Mouse (Mus musculus) gastrocnemius, adult 18-20 months (tissue): ENCODE measurements around the gene Grm7. TPM values are rescaled to one million over a fixed set of nuclear protein-coding genes. Genes with fewer than 3 reads are reported as not detected.

Experiments used
- DNase-seq: peaks from one replicate; pipeline ENCODE4 v3.0.0; 2021; ENCODE audit warnings: low spot score
- total RNA-seq, 2 experiments: library from RNA; stranded (reverse); gene quantifications; 2 replicates each; pipeline ENCODE4 v1.2.3; 2021

Gene Grm7
- total RNA-seq, 2 experiments from 2014 or later, result not detected

DNA sequence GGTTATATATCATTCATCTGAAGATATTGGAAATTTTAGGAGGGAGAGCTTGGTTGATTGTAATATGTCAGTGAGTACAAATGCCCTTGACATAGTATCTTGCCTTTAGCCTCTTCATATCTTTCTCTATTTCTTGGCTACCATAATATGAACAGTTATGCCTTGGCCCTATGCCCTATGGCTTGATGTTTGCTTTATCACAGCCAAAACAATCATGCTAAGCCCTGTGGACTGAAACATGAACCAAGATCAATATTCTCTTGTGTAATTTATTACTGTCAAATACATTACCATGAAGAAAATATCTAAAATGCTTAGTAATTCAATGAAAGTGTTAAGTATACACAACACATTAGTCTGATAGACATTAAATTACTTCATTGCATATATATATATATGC lies 222.9 kb downstream of the Grm7 start:
- DNase-seq, result no peak

DNA sequence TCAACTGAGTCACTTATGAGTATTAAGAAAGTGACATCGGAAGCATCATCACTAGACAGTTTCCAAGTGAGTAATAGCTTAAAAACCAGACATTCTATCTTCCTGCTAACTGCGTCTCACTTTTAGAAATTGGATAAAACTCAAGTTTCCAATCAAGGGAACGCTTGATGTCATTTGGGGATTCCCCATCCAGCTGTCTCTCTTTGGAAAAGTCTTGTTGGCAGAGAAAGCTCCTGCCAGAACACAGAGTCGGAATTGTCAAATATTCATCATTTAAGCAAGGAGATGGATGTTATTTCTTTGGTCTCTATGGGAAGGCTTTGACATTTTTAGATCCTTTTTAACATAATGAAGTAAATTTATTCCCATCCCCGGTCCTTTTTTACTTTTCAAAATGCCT lies 336.6 kb downstream of the Grm7 start:
- DNase-seq, result no peak

DNA sequence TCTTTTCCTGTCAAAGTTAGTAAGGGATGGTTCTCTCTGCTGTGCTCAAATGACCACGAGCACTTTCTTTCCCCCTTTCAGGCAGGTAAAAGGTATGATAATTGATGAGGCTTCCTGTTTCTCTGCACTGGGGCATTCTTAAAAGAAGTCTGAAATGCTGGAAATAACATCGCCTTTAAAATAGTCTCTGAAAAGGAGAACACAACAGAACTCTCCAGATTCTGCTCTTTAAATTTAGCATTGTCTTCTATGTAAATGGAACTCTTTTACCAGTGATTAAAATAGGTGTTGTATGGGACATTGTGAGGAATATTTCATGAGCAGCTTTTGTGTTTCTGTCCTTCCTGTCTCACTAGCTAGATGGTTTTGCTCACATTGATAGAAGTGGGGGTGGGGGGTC lies 393.7 kb downstream of the Grm7 start:
- DNase-seq, result no peak

DNA sequence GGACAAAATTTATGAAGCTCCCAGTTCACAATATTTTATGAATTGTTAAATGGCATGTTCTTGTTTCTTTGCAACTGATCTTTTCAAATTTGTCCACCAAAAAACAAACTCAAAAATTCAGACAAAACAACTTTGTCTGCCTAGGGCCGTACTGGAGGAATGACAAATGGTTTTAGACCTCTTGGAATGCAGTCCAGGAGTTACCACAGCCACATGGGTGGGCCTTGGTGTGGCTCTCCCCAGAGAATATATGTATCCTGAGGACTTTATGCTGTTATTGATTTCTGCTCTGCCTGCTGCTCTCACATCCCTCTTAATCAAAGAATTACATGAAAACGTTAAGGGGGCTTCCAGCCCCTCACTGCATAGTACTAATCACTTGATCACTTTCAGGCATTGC lies 400.5 kb downstream of the Grm7 start:
- DNase-seq, result no peak

DNA sequence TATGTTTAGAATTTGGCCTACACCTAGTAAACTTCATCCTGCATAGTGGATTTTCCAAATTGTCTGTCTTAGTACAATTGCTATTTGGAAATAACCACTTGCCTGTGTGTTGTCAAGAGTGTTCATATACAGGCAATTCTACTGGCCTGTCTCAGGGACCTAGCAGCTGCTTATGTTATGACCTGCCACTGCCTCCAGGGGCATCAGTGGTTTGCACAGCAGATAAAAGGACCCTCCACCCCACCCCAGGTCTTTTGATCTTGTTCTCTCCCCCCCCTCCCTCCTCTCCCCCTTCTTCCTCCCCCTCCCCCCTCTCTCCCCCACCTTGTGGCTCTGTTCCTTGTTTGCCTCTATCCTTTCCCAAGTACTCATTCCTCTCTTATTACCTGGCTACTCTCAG lies 403.9 kb downstream of the Grm7 start:
- DNase-seq, result no peak

DNA sequence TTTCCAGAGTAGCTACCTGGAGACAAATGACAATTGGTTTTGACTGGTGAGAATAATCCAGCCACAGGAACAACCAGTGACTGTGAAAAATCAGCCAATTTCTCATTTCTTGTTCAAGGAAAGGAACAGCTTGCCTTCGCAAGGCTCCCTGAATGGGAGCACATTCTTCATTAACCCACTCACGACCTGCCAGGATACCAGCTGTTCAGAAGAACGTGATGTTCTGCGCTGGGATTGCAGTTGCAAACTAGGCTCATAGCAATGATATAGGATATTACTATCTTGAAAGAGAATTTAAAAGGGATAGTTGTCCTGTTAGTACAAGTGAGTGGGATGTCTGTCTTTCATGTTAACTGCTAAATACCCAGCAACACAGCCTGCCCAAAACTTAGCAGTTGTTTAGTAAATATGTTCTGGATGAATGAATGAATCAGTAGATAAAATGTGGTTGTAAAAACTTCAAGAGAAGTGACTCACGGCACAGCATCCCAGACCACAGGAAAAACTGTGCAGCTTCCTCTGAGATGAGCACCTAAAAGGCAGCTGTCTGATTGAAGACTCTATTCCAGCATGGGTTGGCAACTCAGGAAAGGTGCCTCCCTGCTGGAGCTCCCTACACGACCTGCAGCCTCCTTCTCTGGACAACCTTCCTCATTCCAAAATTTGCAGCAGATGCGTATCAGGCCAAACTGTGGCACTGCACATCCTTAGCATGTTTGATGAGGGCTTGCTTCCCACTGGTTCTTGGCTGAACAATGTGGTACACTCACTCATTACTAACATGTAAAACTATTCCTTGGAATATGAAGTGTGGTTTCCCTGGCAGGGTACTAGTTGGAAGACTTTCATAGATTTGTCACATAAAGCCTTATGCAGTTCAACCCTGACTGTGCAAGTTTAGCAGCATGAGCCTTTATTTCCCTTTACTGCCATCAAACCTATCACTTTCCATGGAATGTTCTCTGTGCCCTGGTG lies 408.9 kb downstream of the Grm7 start:
- DNase-seq, result no peak

DNA sequence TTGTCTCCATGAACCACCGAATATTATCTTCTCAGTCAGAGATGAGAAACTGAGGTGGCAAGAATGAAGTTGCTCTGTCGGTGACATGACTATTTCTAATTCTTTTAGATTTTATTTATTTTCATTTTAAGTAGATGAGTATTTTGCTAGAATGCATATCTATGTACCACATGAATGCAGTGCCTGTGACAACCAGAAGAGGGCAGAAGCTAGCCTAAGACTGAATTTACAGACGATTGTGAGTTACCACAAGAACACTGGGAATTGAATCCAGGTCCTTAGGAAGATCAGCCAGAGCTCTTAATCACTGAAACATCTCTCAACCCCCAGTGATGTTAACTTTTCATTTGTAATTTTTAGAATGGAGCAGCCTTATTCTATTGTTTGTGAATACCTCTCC lies 412.4 kb downstream of the Grm7 start:
- DNase-seq, result no peak

DNA sequence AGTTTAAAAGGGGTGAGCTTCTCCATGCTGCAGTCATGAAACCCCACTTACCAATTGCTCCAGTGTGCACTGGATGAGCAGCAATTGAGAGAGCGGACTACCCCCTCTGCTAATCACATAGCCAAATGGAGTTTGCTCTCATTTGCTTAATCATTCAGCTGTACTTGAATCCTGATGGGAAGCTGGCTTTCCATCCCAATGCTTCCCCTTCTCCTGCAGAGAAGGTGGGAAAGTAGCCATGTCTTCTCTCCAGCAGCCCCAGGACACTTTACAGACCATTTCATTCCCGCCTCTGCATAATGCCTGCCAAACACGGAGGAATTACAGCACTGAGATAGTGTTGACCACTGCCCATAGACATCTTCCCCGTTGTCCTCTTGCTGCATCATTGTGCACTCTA lies 414.6 kb downstream of the Grm7 start:
- DNase-seq, result no peak

DNA sequence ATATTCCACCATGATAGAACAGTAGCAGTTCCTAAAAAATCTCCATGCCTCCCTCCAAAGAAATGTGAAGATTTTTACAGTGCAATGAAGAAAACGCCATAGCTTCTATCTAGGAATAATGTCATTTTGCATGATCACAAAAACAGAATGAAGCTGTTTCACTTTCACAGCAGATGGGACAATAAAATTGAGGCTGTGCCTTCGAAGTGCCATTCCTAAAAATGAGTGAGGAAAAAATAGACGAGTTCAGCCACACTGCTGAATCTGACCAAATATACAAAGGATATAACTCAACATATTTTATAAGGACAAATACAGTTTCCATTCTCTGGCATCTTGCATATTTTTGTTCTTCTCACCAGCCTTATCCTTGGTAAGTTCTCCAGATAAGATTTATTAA lies 439.2 kb downstream of the Grm7 start:
- DNase-seq, result no peak

DNA sequence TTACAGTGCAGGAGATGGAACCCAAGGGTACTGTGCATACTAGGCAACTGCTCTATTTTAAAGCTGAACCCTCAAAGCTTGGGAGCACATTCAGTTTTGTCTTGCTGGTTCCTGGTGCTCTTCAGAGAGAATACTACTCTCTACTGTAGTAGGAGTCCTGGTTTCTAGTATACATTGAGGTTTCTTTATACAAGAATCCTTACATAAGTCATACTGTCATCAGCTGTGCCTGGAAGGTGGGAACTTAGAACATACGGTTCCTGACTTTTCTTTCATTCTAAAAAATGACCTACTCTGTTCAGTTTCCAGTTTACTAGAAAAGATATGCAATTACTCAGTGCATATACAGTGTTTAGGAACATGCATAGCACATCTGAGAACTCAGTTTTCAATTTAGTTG lies 449.4 kb downstream of the Grm7 start:
- DNase-seq, result no peak

DNA sequence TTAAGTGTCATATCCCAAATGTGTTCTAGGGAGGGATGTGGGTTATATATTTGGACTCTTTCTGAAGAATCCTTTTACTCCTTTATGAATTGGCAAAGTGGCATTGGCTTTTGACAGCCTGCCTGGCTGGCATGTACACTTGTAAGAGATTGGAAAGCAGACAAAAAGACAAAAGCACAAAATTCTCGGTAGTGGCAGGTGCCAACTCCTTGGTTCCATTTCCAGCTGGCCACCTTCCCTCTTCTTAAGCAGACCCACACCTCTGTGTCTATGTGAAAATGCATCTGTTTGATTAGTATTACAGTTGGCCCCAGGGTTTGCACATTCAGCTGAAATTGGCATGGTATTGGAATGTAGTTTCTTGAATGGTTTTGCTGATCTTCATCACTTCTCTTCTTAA lies 460.1 kb downstream of the Grm7 start:
- no peak for DNase-seq

DNA sequence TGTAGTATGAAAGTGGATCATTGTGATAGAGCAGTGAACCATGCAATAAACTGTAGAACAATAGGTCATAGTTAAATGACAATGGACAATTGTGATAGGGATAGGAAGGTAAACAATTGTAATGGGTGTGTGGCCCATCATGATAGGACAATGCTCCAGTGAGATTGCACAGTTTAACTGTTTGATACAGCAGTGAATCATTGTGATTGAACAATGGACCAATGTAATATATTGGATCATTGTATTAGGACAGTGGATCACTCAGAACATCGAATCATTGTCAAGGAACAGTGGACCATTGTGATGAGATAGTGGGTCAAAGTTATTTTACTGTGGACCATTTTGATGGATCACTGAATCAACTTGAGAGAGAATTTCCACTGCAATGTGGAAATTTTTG lies 515.7 kb downstream of the Grm7 start:
- no peak for DNase-seq

DNA sequence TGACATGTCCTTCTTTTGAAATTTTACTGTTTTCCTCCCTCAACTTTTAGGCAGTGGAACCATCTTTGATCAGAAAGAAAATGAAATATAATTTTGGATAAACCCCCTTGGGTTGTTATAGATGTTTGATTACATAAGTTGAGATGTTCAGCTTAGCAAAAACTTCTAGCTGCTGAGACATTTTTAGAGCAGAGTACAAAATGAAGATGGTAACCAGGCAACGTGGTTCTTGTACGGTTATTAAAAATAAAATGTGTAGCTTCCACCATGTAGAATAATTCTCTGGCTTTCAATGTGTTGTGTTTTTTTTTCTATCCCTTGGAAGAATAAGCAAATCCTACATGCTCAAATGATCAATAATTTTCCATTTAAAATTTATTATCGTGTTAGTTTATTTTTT lies 550.0 kb downstream of the Grm7 start:
- no peak for DNase-seq

DNA sequence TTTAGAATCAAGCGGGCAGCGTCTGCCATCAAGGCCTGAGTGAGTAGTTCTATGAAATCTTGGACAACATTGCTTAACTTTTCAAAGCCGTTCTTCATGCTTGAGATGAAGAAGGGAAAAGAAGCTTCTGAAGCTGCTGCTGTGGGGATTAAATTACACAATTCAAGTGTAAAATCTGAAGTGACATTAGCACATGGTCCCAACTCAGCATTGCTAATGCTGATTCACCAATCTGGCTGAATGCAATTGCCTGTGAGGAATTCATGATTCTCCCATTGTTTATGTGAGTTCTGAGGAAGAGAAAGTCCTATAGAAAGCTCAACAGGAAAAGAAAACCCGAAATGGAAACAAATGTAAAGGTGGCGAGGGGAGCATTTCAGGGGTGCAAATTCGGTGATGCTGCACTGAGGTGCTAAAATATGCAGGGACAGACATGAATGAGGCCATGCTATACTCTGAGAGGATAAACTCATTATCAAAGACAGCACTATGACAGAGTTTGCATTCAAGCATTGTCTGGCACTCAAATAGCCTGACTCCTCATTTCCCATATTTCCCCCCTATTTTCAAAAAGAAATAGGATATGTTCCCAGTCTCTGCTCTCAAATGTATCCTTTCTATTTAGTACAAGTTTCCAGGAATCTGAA lies 575.8 kb downstream of the Grm7 start:
- DNase-seq, result no peak

DNA sequence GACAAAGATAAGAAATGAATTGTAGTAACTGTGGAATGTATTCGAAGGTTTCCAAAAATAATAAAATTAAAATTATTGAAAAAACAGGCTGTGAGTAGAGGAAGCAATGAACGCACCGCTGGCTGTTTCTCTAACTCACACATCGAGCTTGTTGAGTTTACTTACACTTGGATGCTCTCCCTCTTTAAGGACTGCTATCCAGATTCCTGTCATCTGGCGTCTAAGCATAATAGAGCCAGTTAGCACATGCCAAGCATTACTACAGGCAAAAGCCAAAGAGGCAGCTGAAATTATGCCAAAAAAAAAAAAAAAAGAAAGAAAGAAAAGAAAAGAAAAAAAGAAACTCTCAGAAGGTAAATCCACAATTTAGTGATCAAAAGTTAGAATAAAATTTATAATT lies 609.8 kb downstream of the Grm7 start:
- DNase-seq, result no peak

DNA sequence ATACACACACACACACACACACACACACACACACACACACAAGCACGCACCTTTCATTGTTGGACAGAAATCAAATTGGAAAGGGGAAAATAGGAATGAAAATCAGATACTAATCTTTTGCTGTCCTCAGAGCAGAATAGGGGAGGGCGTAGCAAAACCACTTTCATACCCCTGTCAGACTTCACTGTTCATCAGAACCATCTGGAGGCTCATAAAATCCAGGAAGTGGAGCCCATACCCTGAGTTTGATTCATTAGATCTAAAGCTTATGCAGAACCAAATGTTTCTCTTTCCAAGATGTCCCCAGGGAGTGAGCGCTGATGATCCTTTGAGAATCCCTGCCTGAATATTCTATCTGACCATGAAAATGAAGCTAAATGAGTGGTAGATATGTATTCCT lies 611.6 kb downstream of the Grm7 start:
- no peak for DNase-seq

DNA sequence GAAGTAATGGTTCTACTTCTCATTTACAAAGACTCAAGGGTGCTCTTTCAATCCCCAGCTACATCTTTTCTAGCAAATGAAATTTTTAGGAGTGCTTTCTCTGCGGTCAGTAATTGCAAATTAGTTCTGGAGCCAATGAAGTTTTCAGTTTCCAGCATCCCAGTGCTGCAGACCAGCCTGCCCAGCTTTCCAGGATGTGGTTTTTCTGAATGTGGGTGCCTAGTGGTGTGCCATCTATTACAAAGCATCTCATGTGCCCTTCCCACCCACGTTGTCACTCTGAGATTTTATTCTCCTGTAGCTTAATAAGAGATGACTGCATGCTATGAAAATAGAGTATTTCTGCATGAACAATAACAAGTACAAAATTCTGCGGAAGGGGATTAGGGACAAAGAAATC lies 612.9 kb downstream of the Grm7 start:
- DNase-seq, result no peak

DNA sequence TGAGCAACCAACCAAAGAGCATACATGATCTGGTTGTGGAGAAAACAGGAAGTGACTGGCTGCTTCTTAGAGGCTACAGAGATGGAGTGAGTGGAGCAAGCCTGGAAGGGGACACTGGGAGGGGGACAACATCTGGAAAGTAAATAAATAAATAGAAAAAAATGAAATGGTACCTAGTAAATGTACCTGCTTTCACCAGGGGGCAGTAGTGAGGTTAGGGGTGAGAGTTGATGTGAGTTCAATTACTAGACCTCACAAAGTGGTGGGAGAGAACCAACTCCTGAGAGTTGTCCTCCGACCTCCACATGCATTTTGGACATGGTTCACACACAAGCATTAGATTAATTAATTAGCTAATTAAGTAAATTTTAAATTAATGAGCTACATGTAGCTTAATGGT lies 615.8 kb downstream of the Grm7 start:
- no peak for DNase-seq

DNA sequence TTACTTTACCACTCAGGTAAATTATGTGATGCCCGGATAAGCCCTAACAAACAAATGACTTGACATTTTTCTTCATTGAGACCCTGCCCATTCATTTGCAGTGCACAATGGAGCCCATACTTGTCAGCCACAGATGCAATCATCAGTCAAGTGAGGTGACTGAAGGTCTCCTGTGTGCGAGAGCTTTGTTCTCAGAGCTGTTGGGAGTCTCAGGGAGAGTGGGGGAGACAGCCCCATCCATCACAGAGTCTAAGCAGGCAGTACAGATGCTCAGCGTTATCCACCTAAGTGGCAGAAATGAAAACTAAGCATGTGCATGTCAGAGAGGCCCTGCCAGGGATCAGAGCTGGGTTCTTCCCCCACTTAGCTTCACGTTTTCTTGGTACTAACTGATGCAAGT lies 631.3 kb downstream of the Grm7 start:
- no peak for DNase-seq

DNA sequence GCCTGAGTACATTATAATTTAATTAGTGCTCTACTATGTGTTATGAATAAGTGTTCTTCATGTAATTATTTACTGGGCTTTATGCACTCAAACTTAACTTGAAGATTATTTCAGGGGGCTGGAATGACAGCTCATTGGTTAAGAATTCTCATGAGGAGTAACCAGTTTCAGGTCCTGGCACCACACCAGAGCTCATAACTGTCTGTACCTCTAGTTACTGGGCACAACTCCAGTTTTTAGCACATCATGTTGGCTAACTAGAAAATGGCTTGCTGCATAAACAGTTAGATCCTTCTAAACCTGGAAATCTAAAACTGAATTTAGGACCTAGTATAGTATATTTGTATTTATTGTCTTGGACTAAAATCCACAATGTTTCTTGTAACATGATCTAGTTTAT lies 633.1 kb downstream of the Grm7 start:
- DNase-seq, result no peak

DNA sequence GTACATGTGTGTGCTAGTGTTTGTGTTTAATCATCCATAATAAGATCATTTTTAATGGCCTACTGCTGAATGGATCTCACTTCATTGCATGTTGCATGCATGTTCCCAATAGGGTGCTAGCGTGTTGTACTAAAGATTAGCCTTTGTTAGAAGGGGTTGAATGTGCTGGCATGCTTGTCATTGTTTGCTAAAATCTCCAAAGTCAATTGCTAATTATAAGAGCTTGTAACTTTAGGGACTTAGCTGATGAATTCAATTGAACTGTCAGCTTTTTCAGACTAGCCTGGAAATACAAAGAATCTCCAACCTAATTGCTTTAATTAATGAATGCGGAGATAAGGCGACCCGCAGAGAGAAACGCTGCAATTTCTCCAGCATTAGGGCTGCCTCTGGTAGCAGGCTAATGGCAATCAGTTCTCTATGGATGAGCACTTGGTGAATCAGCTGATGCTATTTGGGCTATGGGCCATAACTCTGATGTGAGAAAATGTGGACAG lies 648.2 kb downstream of the Grm7 start:
- no peak for DNase-seq

DNA sequence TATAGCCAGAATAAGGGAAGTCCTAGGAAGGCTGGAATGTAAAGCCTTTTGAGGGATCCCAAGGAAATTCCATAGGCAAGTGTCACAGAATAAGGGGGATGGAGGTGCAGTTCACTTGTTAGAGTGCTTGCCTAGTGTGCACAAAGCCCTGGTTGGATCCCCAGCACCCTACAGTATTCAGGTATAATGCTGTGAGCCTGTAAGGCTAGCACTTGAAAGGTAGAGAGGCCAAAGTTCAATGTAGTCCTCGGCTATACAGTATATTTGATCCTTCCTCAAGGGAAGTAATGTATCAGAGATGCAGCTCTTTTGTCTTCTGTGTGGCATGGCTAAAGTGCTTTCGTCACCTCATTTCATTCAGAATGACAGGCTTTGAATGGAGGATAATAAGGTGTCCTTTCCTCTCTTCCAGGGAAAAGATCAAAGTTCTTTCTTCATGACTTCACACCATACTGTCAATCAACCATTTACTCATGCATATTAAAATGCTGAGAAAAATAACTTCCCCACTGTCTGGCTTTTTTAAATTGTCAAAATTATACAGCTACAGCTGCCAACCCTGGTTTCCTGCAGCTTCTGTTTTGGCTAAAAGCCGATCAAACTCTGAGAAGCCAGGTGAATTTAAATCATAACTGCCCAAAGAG lies 658.7 kb downstream of the Grm7 start:
- no peak for DNase-seq
